ENCODE assay signal across 8 mouse cellular contexts in genomic region chr12:108554120-108554841, GRCm38 (mm10). TPM values are rescaled to one million over a fixed set of nuclear protein-coding genes. Genes with fewer than 3 reads are reported as not detected.
DNase-seq lines count a peak whose midpoint lies in the region; ATAC-seq and TF ChIP-seq lines count a peak whose summit lies in the region.

Gene Evl (plus strand): TSS chr12:108554720.

- intact Hi-C loops in gastrocnemius, adult 2 months (cut with DNase I) = no loop called here

- 1% methylated on average over 50 of the region's 50 CpGs for WGBS in hindbrain, embryonic 16.5 days

- peak within 1 kb of the TSS; percentile 76 for H3K27ac ChIP-seq in gastrocnemius, adult 2 months
- H3K27ac ChIP-seq in hindbrain, embryonic 16.5 days (ENCODE audit: low read depth, low read length) = peak within 1 kb of the TSS; percentile 94

- H3K4me3 ChIP-seq in gastrocnemius, adult 2 months = peak within 1 kb of the TSS; percentile 91
- peak within 1 kb of the TSS; percentile 85 for H3K4me3 ChIP-seq in hindbrain, embryonic 16.5 days (ENCODE audit: low read length)

- H3K9ac ChIP-seq in hindbrain, embryonic 16.5 days (ENCODE audit: low read depth, low read length) = peak within 1 kb of the TSS; percentile 99

- peaks cover 38% of the 10 kb centered on the region for H3K4me1 ChIP-seq in hindbrain, embryonic 16.5 days (ENCODE audit: control insufficient read depth, insufficient read depth, low read depth, low read length)

- DNase-seq in gastrocnemius, adult 2 months = peak; percentile 86
- peak; percentile 75 for DNase-seq in left cerebral cortex, adult 11 months (ENCODE audit: low spot score)
- peak; percentile 91 to 92 for DNase-seq in lung, postnatal 4 days
- peak; percentile 82 for DNase-seq in right cerebral cortex, adult 18-20 months
- peak; percentile 87 for DNase-seq in urinary bladder, postnatal 14 days (ENCODE audit: low spot score)

- H3K9me3 ChIP-seq in hindbrain, embryonic 16.5 days (ENCODE audit: control insufficient read depth, low read length) = no peaks in the 10 kb centered on the region

- TF ChIP-seq CTCF in gastrocnemius, adult 2 months (IDR thresholded peaks at IDR 0.05) = no peak

- peak within 1 kb of the TSS; percentile 84 for H3K4me2 ChIP-seq in hindbrain, embryonic 16.5 days (ENCODE audit: low read length)

- no peak for ATAC-seq in activated CD4-positive, CD25-positive, alpha-beta regulatory T cell, adult 4 months
- ATAC-seq in common myeloid progenitor, adult 5-6 weeks (replicated peaks; ENCODE audit: low read depth, poor library complexity, severe bottlenecking) = peak; percentile 84
- peak; percentile 89 for ATAC-seq in hindbrain, embryonic 16.5 days

- H3K36me3 ChIP-seq in hindbrain, embryonic 16.5 days (ENCODE audit: control insufficient read depth, insufficient read depth, low read length) = no peaks in the 10 kb centered on the region

- no peaks in the 10 kb centered on the region for H3K27me3 ChIP-seq in hindbrain, embryonic 16.5 days (replicated peaks; ENCODE audit: control insufficient read depth, insufficient read depth, low read length)

RNA-seq across cellular contexts. Expression of gene Evl, which starts in this region (rescaled TPM):
- polyA plus RNA-seq in activated CD4-positive, CD25-positive, alpha-beta regulatory T cell, adult 4 months (2017; shearing (Covaris generic)) = 100 to 1,000 TPM; 212 to 251 TPM
- total RNA-seq in common myeloid progenitor, adult 5-6 weeks (2017) = 9.7 and 10.3 TPM in 2 replicates
- total RNA-seq in gastrocnemius, adult 2 months (2021) = 10 to 100 TPM in 1 of 2 experiments, 1 to 10 TPM in 1; 10.0 to 17.7 TPM
- 186 and 204 TPM in 2 replicates for polyA plus RNA-seq in hindbrain, embryonic 16.5 days (2015; fragmentation: Nextera tagmentation; extraction: Ambion mirVana)
